Mouse (Mus musculus) embryonic fibroblast, embryonic 13.5 days (primary cell): ENCODE measurements at regions not wholly inside any gene's neighbourhood (a gene's known extent, or its start where the extent isn't known, plus 50 kb on each side); places are given as distances from the start of the nearest gene placed in this dataset.

Experiments
- CTCF ChIP-seq: IDR thresholded peaks from 2 replicates; pipeline ENCODE4 v1.5.1; 2011; ENCODE audit warnings: mild to moderate bottlenecking, control low read depth, low read length, moderate library complexity, borderline replicate concordance; ENCODE audit not compliant: insufficient read depth
- POLR2A ChIP-seq: IDR thresholded peaks from 2 replicates; pipeline ENCODE4 v1.6.1; 2011; ENCODE audit warnings: low read depth, mild to moderate bottlenecking, control low read depth, low read length, moderate library complexity

GRCm38 (mm10) chr1:120859546-120859945 is 257.3 kb downstream of the En1 start:
- no peak for TF ChIP-seq POLR2A
- no peak for TF ChIP-seq CTCF
